Mouse (Mus musculus) hindbrain, postnatal 0 days (tissue): ENCODE data around the gene Fgf18. TPM values are rescaled to one million over a fixed set of nuclear protein-coding genes. Genes with fewer than 3 reads are reported as not detected.
A peak's percentile ranks its signal among the peaks of the same experiment; 100 is the strongest.

Source experiments
- ATAC-seq: fragments of 200-750 bp; cut with Nextera tagmentation; 2 replicates; pipeline ENCODE4 v1.8.0; 2017; ENCODE audit warnings: mild to moderate bottlenecking, moderate TSS enrichment, moderate library complexity
- DNase-seq: peaks from one replicate; pipeline ENCODE4 v3.0.0-alpha.2; 2015; ENCODE audit warnings: low spot score
- H3K27ac ChIP-seq: fragments of 300-500 bp; sonication (generic); 2 replicates; pipeline ENCODE4 v1.5.1; 2014; ENCODE audit warnings: mild to moderate bottlenecking
- H3K27me3 ChIP-seq: fragments of 300-500 bp; sonication (generic); 2 replicates; pipeline ENCODE4 v1.6.1; 2014; ENCODE audit warnings: low read length, mixed read lengths; ENCODE audit not compliant: insufficient read depth
- H3K36me3 ChIP-seq: fragments of 300-500 bp; sonication (generic); 2 replicates; pipeline ENCODE4 v1.6.1; 2014; ENCODE audit warnings: low read length, mixed read lengths; ENCODE audit not compliant: insufficient read depth
- H3K4me1 ChIP-seq: fragments of 300-500 bp; sonication (generic); 2 replicates; pipeline ENCODE4 v1.6.1; 2014; ENCODE audit warnings: antibody characterized with exemption, low read length, mixed read lengths; ENCODE audit not compliant: insufficient read depth
- H3K4me2 ChIP-seq: fragments of 300-500 bp; sonication (generic); 2 replicates; pipeline ENCODE4 v1.6.1; 2014; ENCODE audit warnings: low read depth, mild to moderate bottlenecking, low read length, moderate library complexity, mixed read lengths
- H3K4me3 ChIP-seq: fragments of 300-500 bp; sonication (generic); 2 replicates; pipeline ENCODE4 v1.5.1; 2014; ENCODE audit warnings: low read length
- H3K9ac ChIP-seq: fragments of 300-500 bp; sonication (generic); replicated peaks from 2 replicates; pipeline ENCODE4 v1.6.1; 2014; ENCODE audit warnings: mild to moderate bottlenecking, low read length, moderate library complexity, mixed read lengths
- H3K9me3 ChIP-seq: fragments of 300-500 bp; sonication (generic); 2 replicates; pipeline ENCODE4 v1.6.1; 2016; ENCODE audit warnings: low read length, mixed read lengths
- CTCF ChIP-seq: IDR thresholded peaks from 2 replicates; pipeline ENCODE4 v1.5.1; 2016; ENCODE audit warnings: antibody characterized with exemption, control low read depth, low read depth
- WGBS: fragments of 180-500 bp; shearing (Covaris S2); extraction: QIAGEN DNeasy Blood & Tissue Kit; methylation state at CpG from one replicate; pipeline ENCODE4 v1.1.7; 2014; 5-methylcytosine and 5-hydroxymethylcytosine counted together
- polyA plus RNA-seq: library from polyadenylated mRNA; unstranded; fragments of >200 nt; fragmentation: Nextera tagmentation; extraction: Ambion mirVana; gene quantifications from 2 replicates; pipeline ENCODE4 v1.2.1, GENCODE M21; 2015
- total RNA-seq: library from RNA; depleted of rRNA; stranded (reverse); fragments of >200 nt; gene quantifications from 2 replicates; pipeline ENCODE4 v1.2.3, GENCODE M21; 2014; rRNA removed

Gene Fgf18
- total RNA-seq (6.3 and 10.1 TPM in 2 replicates), polyA plus RNA-seq (10.0 and 10.3 TPM in 2 replicates)

GRCm38 (mm10) chr11:33147171-33147571 lies at the start of gene Fgf18:
Gene Fgf18 (minus strand): TSS chr11:33147400.
- no peak for TF ChIP-seq CTCF
- ATAC-seq: peak; percentile 64
- Histone ChIP-seq H3K27ac (peak within 1 kb of the TSS; percentile 74), H3K9ac (peak within 1 kb of the TSS; percentile 58), H3K4me1 (0 out of 2 replicates have a peak, but pooled peaks cover 3% of the 10 kb centered on the region), H3K9me3 (no peaks in the 10 kb centered on the region), H3K36me3 (peaks cover 27% of the 10 kb centered on the region; the same call in 1 of the 2 replicates), H3K27me3 (no peaks in the 10 kb centered on the region), H3K4me2 (peak within 1 kb of the TSS; percentile 72), H3K4me3 (peak within 1 kb of the TSS; percentile 63)
- peak; percentile 72 for DNase-seq
- under 1% methylated on average over 41 of the region's 53 CpGs for WGBS

DNA sequence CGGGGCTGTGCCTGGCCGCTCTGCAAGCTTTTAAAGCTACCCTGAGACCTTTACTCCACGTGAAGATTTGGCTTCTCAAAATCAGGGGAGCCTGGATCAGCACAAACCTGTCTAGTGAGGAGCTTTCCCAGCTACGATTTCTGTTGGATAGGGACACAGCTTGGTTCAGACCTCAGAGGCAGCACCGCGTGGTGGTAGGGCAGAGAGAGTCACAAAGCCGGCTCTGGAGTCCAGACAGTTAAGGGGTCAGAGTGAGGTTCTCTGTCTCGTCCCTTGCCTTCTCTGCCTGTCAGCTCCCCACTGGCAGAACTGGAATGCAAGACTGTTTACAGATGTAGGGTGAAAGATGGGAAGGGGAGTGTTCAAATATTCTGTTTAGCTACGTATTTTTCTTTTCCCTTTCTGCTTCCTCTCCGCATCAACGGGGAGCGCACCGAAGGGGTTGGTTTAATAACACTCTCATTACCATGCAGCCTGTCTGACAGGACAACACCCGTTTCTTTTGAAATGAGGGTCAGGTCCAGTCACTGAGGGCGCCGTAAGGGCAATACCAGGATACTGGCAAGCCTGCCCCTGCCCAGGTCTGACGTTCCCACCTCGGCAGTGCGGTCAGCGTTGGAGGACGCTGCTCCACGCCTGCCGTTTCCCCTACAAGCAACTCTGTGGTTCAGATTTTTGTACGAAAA lies 49.4 kb upstream of the Fgf18 start:
- H3K4me2 ChIP-seq: no peak overlapping the region
- H3K36me3 ChIP-seq: no peaks in the 10 kb centered on the region
- H3K27me3 ChIP-seq: peaks cover 66% of the 10 kb centered on the region
- H3K9me3 ChIP-seq: peaks cover 8% of the 10 kb centered on the region; the same call in 1 of the 2 replicates
- no peak overlapping the region for H3K4me3 ChIP-seq
- H3K9ac ChIP-seq: no peak overlapping the region
- DNase-seq: no peak
- no peak for ATAC-seq
- TF ChIP-seq CTCF: no peak
- H3K27ac ChIP-seq: no peak overlapping the region; the same call in 1 of the 2 replicates
- WGBS: 7% methylated on average over 24 of the region's 24 CpGs
- H3K4me1 ChIP-seq: no peaks in the 10 kb centered on the region

DNA sequence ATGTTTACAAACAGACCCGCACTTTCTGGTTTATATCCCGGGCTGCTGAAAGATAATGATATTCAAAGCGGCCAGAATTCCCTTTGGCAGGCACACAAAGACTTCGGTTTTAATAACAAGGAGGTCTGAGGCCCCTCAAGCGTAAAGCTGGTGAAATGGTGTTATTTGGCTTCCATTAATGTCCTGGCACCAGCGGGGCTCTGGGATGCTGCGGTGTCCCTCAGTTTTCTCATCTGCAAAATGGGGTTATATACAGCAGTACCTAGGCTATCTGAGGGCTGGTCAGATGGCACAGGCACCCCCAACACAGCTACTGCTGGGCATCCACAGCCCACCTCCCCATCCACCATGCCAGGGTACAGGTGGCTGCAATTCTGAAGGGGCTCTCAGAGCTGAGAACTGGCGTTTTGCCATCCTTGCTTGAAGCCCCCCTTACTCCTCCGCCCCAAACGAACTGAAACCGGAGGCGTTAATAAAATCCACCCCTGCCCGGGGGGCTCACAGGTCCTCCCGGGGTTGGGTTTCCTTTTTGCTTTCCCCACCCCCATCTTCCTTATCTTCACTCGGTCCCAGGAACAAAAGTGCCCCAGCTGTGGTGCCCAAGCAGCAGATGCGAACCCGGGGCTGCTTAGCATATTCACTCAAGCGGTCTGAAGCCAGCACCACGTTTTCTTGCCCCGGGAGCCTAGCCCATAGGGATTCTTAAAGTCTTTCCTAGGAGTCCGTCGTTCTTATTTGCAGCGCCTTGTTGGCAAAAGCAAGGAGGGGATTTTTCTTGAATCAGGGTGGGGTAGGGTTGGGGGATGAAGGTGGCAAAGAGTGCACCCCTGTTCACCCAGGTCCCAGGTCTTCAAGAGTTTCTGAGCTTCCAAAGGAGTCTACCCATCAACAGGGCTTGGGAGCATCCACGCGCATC lies 48.6 kb upstream of the Fgf18 start:
- Histone ChIP-seq H3K36me3 (no peaks in the 10 kb centered on the region), H3K4me2 (no peak overlapping the region), H3K4me3 (no peak overlapping the region), H3K9me3 (peaks cover 8% of the 10 kb centered on the region; the same call in 1 of the 2 replicates), H3K27me3 (peaks cover 62% of the 10 kb centered on the region), H3K27ac (no peak overlapping the region), H3K9ac (no peak overlapping the region), H3K4me1 (no peaks in the 10 kb centered on the region)
- ATAC-seq (no peak), DNase-seq (no peak)
- no peak for TF ChIP-seq CTCF
- WGBS: 4% methylated on average over 25 of the region's 25 CpGs

DNA sequence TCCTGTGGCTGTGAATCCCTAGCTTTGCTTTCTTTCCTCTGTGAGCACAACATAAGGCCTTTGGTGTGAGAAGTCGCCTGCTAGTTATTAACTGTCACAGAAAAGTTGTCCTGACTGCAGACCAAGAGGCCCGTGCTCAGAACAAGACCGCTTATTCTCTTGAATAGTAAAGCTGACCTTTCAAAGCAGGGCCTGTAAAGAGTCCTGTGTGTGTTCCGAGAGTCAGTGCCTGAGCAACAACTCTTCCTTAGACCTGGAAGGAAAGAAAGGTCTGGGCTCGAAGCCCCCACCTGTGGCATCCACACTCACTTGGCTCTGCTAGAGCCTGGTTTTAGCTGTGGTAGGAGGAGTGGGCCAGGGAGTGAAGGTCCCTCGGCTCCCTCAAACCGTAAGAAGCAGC lies 47.9 kb upstream of the Fgf18 start:
- no peaks in the 10 kb centered on the region for H3K4me1 ChIP-seq
- DNase-seq (no peak), ATAC-seq (no peak)
- H3K4me2 ChIP-seq: no peak overlapping the region
- H3K27me3 ChIP-seq: peaks cover 58% of the 10 kb centered on the region
- H3K9ac ChIP-seq: no peak overlapping the region
- peaks cover 8% of the 10 kb centered on the region; the same call in 1 of the 2 replicates for H3K9me3 ChIP-seq
- H3K27ac ChIP-seq: no peak overlapping the region
- no peaks in the 10 kb centered on the region for H3K36me3 ChIP-seq
- WGBS: 25% methylated on average over 7 of the region's 7 CpGs
- no peak for TF ChIP-seq CTCF
- no peak overlapping the region for H3K4me3 ChIP-seq

GRCm38 (mm10) chr11:33193695-33194094 lies 46.5 kb upstream of the Fgf18 start:
- ATAC-seq (0 out of 2 replicates have a peak, but pooled peaks have one; percentile 13), DNase-seq (no peak)
- Histone ChIP-seq H3K4me2 (no peak overlapping the region), H3K9ac (no peak overlapping the region), H3K4me3 (no peak overlapping the region), H3K4me1 (no peaks in the 10 kb centered on the region), H3K9me3 (peaks cover 8% of the 10 kb centered on the region; the same call in 1 of the 2 replicates), H3K27me3 (peaks cover 49% of the 10 kb centered on the region), H3K36me3 (no peaks in the 10 kb centered on the region), H3K27ac (no peak overlapping the region)
- no peak for TF ChIP-seq CTCF
- WGBS: 3% methylated on average over 12 of the region's 12 CpGs

- no peak for DNase-seq
- 0 out of 2 replicates have a peak, but pooled peaks cover 3% of the 10 kb centered on the region for H3K27me3 ChIP-seq
- no peaks in the 10 kb centered on the region for H3K4me1 ChIP-seq
- WGBS: 90% methylated on average over 3 of the region's 3 CpGs
- no peak overlapping the region for H3K27ac ChIP-seq
- no peak for ATAC-seq
- H3K9ac ChIP-seq: no peak overlapping the region
- TF ChIP-seq CTCF: no peak
- H3K9me3 ChIP-seq: no peaks in the 10 kb centered on the region
- no peaks in the 10 kb centered on the region for H3K36me3 ChIP-seq
- no peak overlapping the region for H3K4me2 ChIP-seq
- H3K4me3 ChIP-seq: no peak overlapping the region
Observed at GRCm38 (mm10) chr11:33181804-33182203, 34.6 kb upstream of the Fgf18 start.
